Comparison of ENCODE assay signal across 11 mouse cellular contexts in the genomic region with DNA sequence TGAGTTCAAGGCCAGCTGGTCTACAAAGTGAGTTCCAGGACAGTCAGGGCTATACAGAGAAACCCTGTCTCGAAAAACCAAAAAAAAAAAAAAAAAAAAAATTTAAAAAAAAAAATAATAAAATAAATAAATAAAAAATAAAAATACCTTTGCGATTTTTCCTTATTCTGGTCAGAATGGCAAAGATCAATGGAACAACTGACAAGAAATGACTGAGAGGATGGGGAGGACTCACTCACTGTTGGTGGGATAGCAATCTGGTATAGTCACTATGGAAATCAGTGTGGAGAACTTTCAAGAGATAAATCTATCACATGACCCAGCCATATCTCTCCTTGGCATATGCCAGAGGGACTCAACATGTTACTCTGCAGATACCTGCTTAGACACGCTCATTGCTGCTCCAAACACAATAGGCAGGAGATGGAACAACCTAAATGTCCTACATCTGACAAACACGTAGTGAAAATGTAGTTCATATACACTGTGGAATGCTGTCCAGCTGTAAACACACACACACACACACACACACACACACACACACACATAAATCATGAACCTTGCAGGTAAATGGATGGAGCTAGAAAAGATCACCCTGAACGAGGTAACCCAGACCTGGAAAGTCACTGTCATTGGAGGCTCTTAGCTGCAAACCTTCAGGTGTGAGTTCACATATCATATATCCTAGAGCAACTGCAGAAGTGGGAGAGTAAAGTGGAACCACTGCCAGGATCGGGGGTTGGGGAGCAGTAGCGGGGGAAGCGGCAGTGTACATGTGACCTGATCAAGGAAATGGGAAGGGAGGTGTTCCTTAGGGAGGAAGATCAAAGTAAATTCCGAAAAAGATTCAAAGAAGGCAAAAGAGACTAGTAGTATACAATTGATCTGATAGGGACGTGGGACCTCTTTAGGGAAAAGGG. TPM values are rescaled to one million over a fixed set of nuclear protein-coding genes. Genes with fewer than 3 reads are reported as not detected.
DNase-seq lines count a peak whose midpoint lies in the region; ATAC-seq and TF ChIP-seq lines count a peak whose summit lies in the region.
"Had no signal": no experiment of that assay in that cellular context is flagged by ENCODE, and none has a peak within 500 bp of the region (broad histone marks: within the 10 kb centered on the region; RNA-seq: fewer than 3 reads in every experiment).

No protein-coding gene starts in this region.

- no peaks in the 10 kb centered on the region for H3K27me3 ChIP-seq in midbrain, embryonic 11.5 days (ENCODE audit: control insufficient read depth, insufficient read depth, low read length)
- no peaks in the 10 kb centered on the region for H3K27me3 ChIP-seq in midbrain, embryonic 10.5 days (ENCODE audit: low read depth, poor library complexity, severe bottlenecking)
- no peaks in the 10 kb centered on the region for H3K27me3 ChIP-seq in liver, postnatal 0 days (ENCODE audit: insufficient read depth, low read length)
- H3K27me3 ChIP-seq in kidney, embryonic 14.5 days (ENCODE audit: control insufficient read depth, insufficient read depth, low read length) = no peaks in the 10 kb centered on the region
- H3K27me3 ChIP-seq: embryonic facial prominence, embryonic 15.5 days; heart, embryonic 12.5 days had no signal

- H3K4me2 ChIP-seq in midbrain, embryonic 11.5 days = no peak overlapping the region
- H3K4me2 ChIP-seq in liver, postnatal 0 days (ENCODE audit: low read depth, low read length) = no peak overlapping the region
- H3K4me2 ChIP-seq in kidney, embryonic 14.5 days (replicated peaks; ENCODE audit: low read depth, low read length) = no peak overlapping the region

- H3K9me3 ChIP-seq in midbrain, embryonic 11.5 days (ENCODE audit: control insufficient read depth, low read length) = no peaks in the 10 kb centered on the region
- H3K9me3 ChIP-seq in midbrain, embryonic 10.5 days (replicated peaks) = no peaks in the 10 kb centered on the region
- no peaks in the 10 kb centered on the region for H3K9me3 ChIP-seq in liver, postnatal 0 days (ENCODE audit: low read length)
- no peaks in the 10 kb centered on the region for H3K9me3 ChIP-seq in kidney, embryonic 14.5 days (ENCODE audit: control insufficient read depth, low read length)
- H3K9me3 ChIP-seq: embryonic facial prominence, embryonic 15.5 days; heart, embryonic 12.5 days; megakaryocyte, embryonic 14.5 days had no signal

- no peak for ATAC-seq in midbrain, embryonic 11.5 days (ENCODE audit: low FRiP score)
- 0 out of 2 replicates have a peak, but pooled peaks have one; percentile 16 for ATAC-seq in erythroid progenitor cell, adult 5-6 weeks (replicated peaks; ENCODE audit: low FRiP score, poor library complexity, severe bottlenecking)
- ATAC-seq in liver, postnatal 0 days = no peak
- no peak for ATAC-seq in kidney, embryonic 14.5 days (ENCODE audit: low FRiP score, low TSS enrichment)

- peak; percentile 48 for TF ChIP-seq EP300 in liver, postnatal 0 days (IDR thresholded peaks at IDR 0.05; ENCODE audit: low read depth)

- no peak for TF ChIP-seq CTCF in liver, postnatal 0 days (IDR thresholded peaks at IDR 0.05; ENCODE audit: low read depth)

- H3K36me3 ChIP-seq in midbrain, embryonic 11.5 days (ENCODE audit: control insufficient read depth, insufficient read depth, low read length) = peaks cover 17% of the 10 kb centered on the region
- peaks cover 30% of the 10 kb centered on the region for H3K36me3 ChIP-seq in midbrain, embryonic 10.5 days
- peaks cover 12% of the 10 kb centered on the region for H3K36me3 ChIP-seq in liver, postnatal 0 days (replicated peaks; ENCODE audit: insufficient read depth, low read length)
- peaks cover 24% of the 10 kb centered on the region for H3K36me3 ChIP-seq in kidney, embryonic 14.5 days (ENCODE audit: control insufficient read depth, insufficient read depth, low read length)

- 87% methylated on average over 10 of the region's 10 CpGs for WGBS in midbrain, embryonic 11.5 days
- WGBS in midbrain, embryonic 10.5 days = 86% methylated on average over 10 of the region's 10 CpGs
- 63% methylated on average over 10 of the region's 10 CpGs for WGBS in liver, postnatal 0 days (ENCODE audit: insufficient replicate concordance)
- whole genome bisulfite sequencing in kidney, embryonic 14.5 days = 81% methylated on average over 10 of the region's 10 CpGs

- H3K4me1 ChIP-seq in midbrain, embryonic 11.5 days (ENCODE audit: control insufficient read depth, insufficient read depth, low read length) = peaks cover 6% of the 10 kb centered on the region
- H3K4me1 ChIP-seq in midbrain, embryonic 10.5 days = peaks cover 14% of the 10 kb centered on the region
- H3K4me1 ChIP-seq in liver, postnatal 0 days (ENCODE audit: insufficient read depth) = peaks cover 16% of the 10 kb centered on the region
- H3K4me1 ChIP-seq in kidney, embryonic 14.5 days (ENCODE audit: control insufficient read depth, insufficient read depth, low read length) = no peaks in the 10 kb centered on the region; the same call in 1 of the 2 replicates

- H3K9ac ChIP-seq in midbrain, embryonic 11.5 days (ENCODE audit: low read length) = no peak overlapping the region
- no peak overlapping the region for H3K9ac ChIP-seq in liver, postnatal 0 days (replicated peaks)
- no peak overlapping the region for H3K9ac ChIP-seq in kidney, embryonic 14.5 days (ENCODE audit: low read depth, low read length)
- H3K9ac ChIP-seq: embryonic facial prominence, embryonic 15.5 days; heart, embryonic 12.5 days had no signal

- H3K27ac ChIP-seq in midbrain, embryonic 11.5 days (ENCODE audit: low read depth, low read length) = no peak overlapping the region
- H3K27ac ChIP-seq in midbrain, embryonic 10.5 days (replicated peaks) = no peak overlapping the region
- 0 out of 2 replicates have a peak overlapping the region, but pooled peaks have one; percentile 7 for H3K27ac ChIP-seq in liver, postnatal 0 days (ENCODE audit: low read depth)
- no peak overlapping the region for H3K27ac ChIP-seq in kidney, embryonic 14.5 days (ENCODE audit: low read depth, low read length)

- DNase-seq in cerebellum, adult 9-11 months = peak; percentile 51
- DNase-seq in cerebellum, adult 18-20 months = no peak
- peak; percentile 47 for DNase-seq in midbrain, embryonic 11.5 days (ENCODE audit: low spot score, missing footprints)
- DNase-seq in midbrain, embryonic 10.5 days (ENCODE audit: low spot score) = no peak
- DNase-seq in liver, postnatal 0 days = no peak
- DNase-seq in kidney, postnatal 36 days = no peak

- no peak overlapping the region for H3K4me3 ChIP-seq in midbrain, embryonic 11.5 days (ENCODE audit: low read depth, low read length)
- no peak overlapping the region for H3K4me3 ChIP-seq in midbrain, embryonic 10.5 days
- H3K4me3 ChIP-seq in liver, postnatal 0 days (ENCODE audit: low read depth, low read length) = no peak overlapping the region
- no peak overlapping the region for H3K4me3 ChIP-seq in kidney, embryonic 14.5 days (ENCODE audit: low read length)

RNA-seq across cellular contexts. Expression of gene Rps26, which starts 1.1 kb away (rescaled TPM):
- 588 and 638 TPM in 2 replicates for polyA plus RNA-seq in midbrain, embryonic 11.5 days (2014; fragmentation: Nextera tagmentation; extraction: Ambion mirVana)
- 460 and 529 TPM in 2 replicates for polyA plus RNA-seq in midbrain, embryonic 10.5 days (2016; fragmentation: Nextera tagmentation; extraction: Ambion mirVana)
- 581 and 593 TPM in 2 replicates for total RNA-seq in erythroid progenitor cell, adult 5-6 weeks (2015; ENCODE audit: low replicate concordance)
- total RNA-seq in erythroid progenitor cell, adult 5-6 weeks (2017; ENCODE audit: low replicate concordance) = 151 and 338 TPM in 2 replicates
- 469 and 517 TPM in 2 replicates for polyA plus RNA-seq in liver, postnatal 0 days (2015; fragmentation: Nextera tagmentation; extraction: Ambion mirVana)
- 1,019 and 1,352 TPM in 2 replicates for polyA plus RNA-seq in kidney, embryonic 14.5 days (2014; fragmentation: Nextera tagmentation; extraction: Ambion mirVana)

RNA-seq across cellular contexts. Expression of gene Ikzf4, which starts 18.1 kb away (rescaled TPM):
- 3.8 and 4.2 TPM in 2 replicates for polyA plus RNA-seq in midbrain, embryonic 11.5 days (2014; fragmentation: Nextera tagmentation; extraction: Ambion mirVana)
- polyA plus RNA-seq in midbrain, embryonic 10.5 days (2016; fragmentation: Nextera tagmentation; extraction: Ambion mirVana) = 2.8 and 3.6 TPM in 2 replicates
- total RNA-seq in erythroid progenitor cell, adult 5-6 weeks (2015; ENCODE audit: low replicate concordance) = not detected in 2 replicates
- total RNA-seq in erythroid progenitor cell, adult 5-6 weeks (2017; ENCODE audit: low replicate concordance) = not detected in 2 replicates
- 0.18 and 0.40 TPM in 2 replicates for polyA plus RNA-seq in liver, postnatal 0 days (2015; fragmentation: Nextera tagmentation; extraction: Ambion mirVana)
- polyA plus RNA-seq in kidney, embryonic 14.5 days (2014; fragmentation: Nextera tagmentation; extraction: Ambion mirVana) = 1.8 and 2.8 TPM in 2 replicates

RNA-seq across cellular contexts. Expression of gene Erbb3, which starts 38.2 kb away (rescaled TPM):
- 0.49 and 0.77 TPM in 2 replicates for polyA plus RNA-seq in midbrain, embryonic 11.5 days (2014; fragmentation: Nextera tagmentation; extraction: Ambion mirVana)
- polyA plus RNA-seq in midbrain, embryonic 10.5 days (2016; fragmentation: Nextera tagmentation; extraction: Ambion mirVana) = 0.72 and 1.4 TPM in 2 replicates
- 0.84 and 1.1 TPM in 2 replicates for total RNA-seq in erythroid progenitor cell, adult 5-6 weeks (2015; ENCODE audit: low replicate concordance)
- total RNA-seq in erythroid progenitor cell, adult 5-6 weeks (2017; ENCODE audit: low replicate concordance) = 0.39 and 0.53 TPM in 2 replicates
- polyA plus RNA-seq in liver, postnatal 0 days (2015; fragmentation: Nextera tagmentation; extraction: Ambion mirVana) = 7.3 and 7.8 TPM in 2 replicates
- 5.1 and 11.8 TPM in 2 replicates for polyA plus RNA-seq in kidney, embryonic 14.5 days (2014; fragmentation: Nextera tagmentation; extraction: Ambion mirVana)

RNA-seq across cellular contexts. Expression of gene Suox, which starts 46.2 kb away (rescaled TPM):
- 12.5 and 12.7 TPM in 2 replicates for polyA plus RNA-seq in midbrain, embryonic 11.5 days (2014; fragmentation: Nextera tagmentation; extraction: Ambion mirVana)
- polyA plus RNA-seq in midbrain, embryonic 10.5 days (2016; fragmentation: Nextera tagmentation; extraction: Ambion mirVana) = 13.9 and 14.9 TPM in 2 replicates
- total RNA-seq in erythroid progenitor cell, adult 5-6 weeks (2015; ENCODE audit: low replicate concordance) = 21.4 and 35.7 TPM in 2 replicates
- total RNA-seq in erythroid progenitor cell, adult 5-6 weeks (2017; ENCODE audit: low replicate concordance) = 27.7 and 43.4 TPM in 2 replicates
- polyA plus RNA-seq in liver, postnatal 0 days (2015; fragmentation: Nextera tagmentation; extraction: Ambion mirVana) = 27.7 and 27.9 TPM in 2 replicates
- 6.8 and 10.1 TPM in 2 replicates for polyA plus RNA-seq in kidney, embryonic 14.5 days (2014; fragmentation: Nextera tagmentation; extraction: Ambion mirVana)

Comparison
In these comparisons a context has a peak if more than half of its experiments do, and no peak if none do; other contexts are left out.
1. DNase-seq: peak in cerebellum, adult 9-11 months (single experiment) and midbrain, embryonic 11.5 days (single experiment); none in cerebellum, adult 18-20 months (0 of 2), midbrain, embryonic 10.5 days (single experiment), liver, postnatal 0 days (single experiment) and kidney, postnatal 36 days (0 of 2).